Mouse (Mus musculus) megakaryocyte, embryonic 14.5 days (primary cell): ENCODE measurements around the gene Gm11011. TPM values are rescaled to one million over a fixed set of nuclear protein-coding genes. Genes with fewer than 3 reads are reported as not detected.

Experiments
- H3K27me3 ChIP-seq: replicated peaks from 2 replicates; pipeline ENCODE3; 2012; ENCODE audit warnings: inconsistent platforms
- H3K36me3 ChIP-seq: replicated peaks from 2 replicates; pipeline ENCODE3; 2012; ENCODE audit warnings: low read length, inconsistent platforms, mixed read lengths
- H3K4me1 ChIP-seq: 2 replicates; pipeline ENCODE4 v1.6.1; 2012; ENCODE audit warnings: inconsistent platforms
- H3K4me3 ChIP-seq: replicated peaks from 2 replicates; pipeline ENCODE3; 2012; ENCODE audit warnings: moderate library complexity, mild to moderate bottlenecking, inconsistent platforms
- H3K9me3 ChIP-seq: 2 replicates; pipeline ENCODE4 v1.6.1; 2012; ENCODE audit warnings: inconsistent platforms
- FLI1 ChIP-seq: IDR thresholded peaks from 2 replicates; pipeline ENCODE4 v1.6.1; 2012; ENCODE audit warnings: low read length, inconsistent platforms, mixed read lengths
- GATA1 ChIP-seq: IDR thresholded peaks from 3 replicates; pipeline ENCODE4 v1.6.1; 2012; ENCODE audit warnings: mixed read lengths, low read length, inconsistent platforms, borderline replicate concordance
- polyA plus RNA-seq: library from polyadenylated mRNA; stranded (reverse); fragments of >175 nt; gene quantifications from 2 replicates; pipeline ENCODE4 v1.2.3, GENCODE M21; 2012; ENCODE audit warnings: low replicate concordance; ENCODE audit not compliant: insufficient read depth

The Gm11011 gene
- polyA plus RNA-seq, 1 experiment, result not detected

DNA sequence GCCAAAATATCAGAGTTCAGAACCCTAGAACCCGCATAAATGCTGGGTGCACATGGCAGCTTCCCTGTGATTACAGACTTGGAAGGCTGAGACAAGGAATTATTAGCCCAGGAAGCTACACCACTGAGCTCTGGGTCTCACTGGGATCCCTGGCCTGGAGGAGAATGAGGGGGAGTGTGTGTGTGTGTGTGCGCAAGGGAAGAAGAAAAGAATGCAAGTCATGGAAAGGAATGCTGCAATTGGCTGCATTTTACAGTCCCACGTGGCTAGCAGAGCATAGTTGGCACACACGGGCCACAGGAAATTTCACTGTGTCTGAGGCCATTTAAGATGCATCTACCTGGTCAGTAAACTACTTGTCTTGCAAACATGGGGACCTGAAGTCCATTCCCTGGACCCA lies 48.6 kb downstream of the Gm11011 start:
- Histone ChIP-seq H3K36me3 (no peaks in the 10 kb centered on the region), H3K4me3 (no peak overlapping the region), H3K9me3 (peaks cover 79% of the 10 kb centered on the region), H3K27me3 (no peaks in the 10 kb centered on the region), H3K4me1 (no peaks in the 10 kb centered on the region)
- TF ChIP-seq FLI1, result no peak
- TF ChIP-seq GATA1, result no peak

Other genes starting within 250 kb of the Gm11011 start
- not detected in 2 replicates for gene Tshz2, start 45.3 kb upstream of the Gm11011 start, polyA plus RNA-seq